Mouse (Mus musculus) embryonic facial prominence, embryonic 13.5 days (tissue): Measurements from ENCODE around the gene Gm49322. TPM values are rescaled to one million over a fixed set of nuclear protein-coding genes. Genes with fewer than 3 reads are reported as not detected.

Experiments
- ATAC-seq: fragments of 200-750 bp; cut with Nextera tagmentation; 2 replicates; pipeline ENCODE4 v1.8.0; 2017; ENCODE audit warnings: low read depth; ENCODE audit not compliant: insufficient number of reproducible peaks, insufficient read depth, low FRiP score, low TSS enrichment
- H3K27ac ChIP-seq: fragments of 300-500 bp; sonication (generic); 2 replicates; pipeline ENCODE4 v1.5.1; 2015; ENCODE audit warnings: moderate library complexity, mild to moderate bottlenecking, inconsistent platforms
- H3K27me3 ChIP-seq: fragments of 300-500 bp; sonication (generic); 2 replicates; pipeline ENCODE4 v1.6.1; 2015; ENCODE audit warnings: mild to moderate bottlenecking, inconsistent platforms
- H3K36me3 ChIP-seq: fragments of 300-500 bp; sonication (generic); 2 replicates; pipeline ENCODE4 v1.6.1; 2015; ENCODE audit warnings: mild to moderate bottlenecking, inconsistent platforms
- H3K4me1 ChIP-seq: fragments of 300-500 bp; sonication (generic); 2 replicates; pipeline ENCODE4 v1.6.1; 2015; ENCODE audit warnings: inconsistent platforms
- H3K4me2 ChIP-seq: fragments of 300-500 bp; sonication (generic); 2 replicates; pipeline ENCODE4 v1.6.1; 2015; ENCODE audit warnings: moderate library complexity, mild to moderate bottlenecking, inconsistent platforms
- H3K4me3 ChIP-seq: fragments of 300-500 bp; sonication (generic); 2 replicates; pipeline ENCODE4 v1.5.1; 2015; ENCODE audit warnings: mild to moderate bottlenecking, inconsistent platforms
- H3K9ac ChIP-seq: fragments of 300-500 bp; sonication (generic); 2 replicates; pipeline ENCODE4 v1.6.1; 2015; ENCODE audit warnings: mild to moderate bottlenecking, inconsistent platforms
- H3K9me3 ChIP-seq: fragments of 300-500 bp; sonication (generic); 2 replicates; pipeline ENCODE4 v1.6.1; 2016; ENCODE audit warnings: inconsistent platforms
- WGBS: fragments of 180-500 bp; shearing (Covaris S2); methylation state at CpG from one replicate; pipeline ENCODE4 v1.1.7; 2015; ENCODE audit warnings: mixed read lengths; 5-methylcytosine and 5-hydroxymethylcytosine counted together
- polyA plus RNA-seq: library from polyadenylated mRNA; unstranded; fragments of >200 nt; fragmentation: Nextera tagmentation; extraction: Ambion mirVana; gene quantifications from 2 replicates; pipeline ENCODE4 v1.2.1, GENCODE M21; 2015

The Gm49322 gene
- polyA plus RNA-seq, 1 experiment from 2014 or later, result 4.3 TPM

GRCm38 (mm10) chr10:80618181-80618580 lies 12.4 kb downstream of the Gm49322 start:
- no peak for ATAC-seq
- Histone ChIP-seq H3K9ac (no peak overlapping the region), H3K4me2 (no peak overlapping the region), H3K4me3 (no peak overlapping the region), H3K36me3 (peaks cover 34% of the 10 kb centered on the region), H3K27ac (no peak overlapping the region), H3K4me1 (peaks cover 7% of the 10 kb centered on the region), H3K27me3 (no peaks in the 10 kb centered on the region), H3K9me3 (no peaks in the 10 kb centered on the region)
- WGBS, result 71% methylated on average over 9 of the region's 9 CpGs

- no peak overlapping the region for H3K4me2 ChIP-seq
- H3K9me3 ChIP-seq, result no peaks in the 10 kb centered on the region
- no peaks in the 10 kb centered on the region for H3K27me3 ChIP-seq
- WGBS, result 33% methylated on average over 8 of the region's 8 CpGs
- H3K9ac ChIP-seq, result no peak overlapping the region
- H3K27ac ChIP-seq, result no peak overlapping the region
- peaks cover 20% of the 10 kb centered on the region for H3K36me3 ChIP-seq
- no peak overlapping the region for H3K4me3 ChIP-seq
- H3K4me1 ChIP-seq, result peaks cover 22% of the 10 kb centered on the region
- no peak for ATAC-seq
Measured at GRCm38 (mm10) chr10:80619465-80620244, 13.8 kb downstream of the Gm49322 start.

GRCm38 (mm10) chr10:80620365-80620764 lies 14.5 kb downstream of the Gm49322 start:
- H3K27me3 ChIP-seq, result no peaks in the 10 kb centered on the region
- 84% methylated on average over 9 of the region's 9 CpGs for WGBS
- H3K4me1 ChIP-seq, result peaks cover 29% of the 10 kb centered on the region
- no peak overlapping the region for H3K9ac ChIP-seq
- H3K36me3 ChIP-seq, result peaks cover 13% of the 10 kb centered on the region
- no peak overlapping the region for H3K4me3 ChIP-seq
- H3K9me3 ChIP-seq, result no peaks in the 10 kb centered on the region
- H3K27ac ChIP-seq, result no peak overlapping the region
- H3K4me2 ChIP-seq, result no peak overlapping the region
- no peak for ATAC-seq

- peak overlapping the region; percentile 86 for H3K4me3 ChIP-seq
- peaks cover 30% of the 10 kb centered on the region for H3K4me1 ChIP-seq
- H3K9ac ChIP-seq, result peak overlapping the region; percentile 69
- H3K27ac ChIP-seq, result peak overlapping the region; percentile 94
- peaks cover 6% of the 10 kb centered on the region for H3K36me3 ChIP-seq
- 56% methylated on average over 16 of the region's 16 CpGs for WGBS
- no peaks in the 10 kb centered on the region for H3K27me3 ChIP-seq
- no peaks in the 10 kb centered on the region for H3K9me3 ChIP-seq
- no peak for ATAC-seq
- peak overlapping the region; percentile 99 for H3K4me2 ChIP-seq
Measured at GRCm38 (mm10) chr10:80620796-80621689, 15.2 kb downstream of the Gm49322 start.

GRCm38 (mm10) chr10:80621690-80621939 lies 15.8 kb downstream of the Gm49322 start:
- 6% methylated on average over 9 of the region's 9 CpGs for WGBS
- no peak for ATAC-seq
- Histone ChIP-seq H3K9me3 (no peaks in the 10 kb centered on the region), H3K9ac (peak overlapping the region; percentile 69), H3K4me2 (peak overlapping the region; percentile 99), H3K27ac (peak overlapping the region; percentile 94), H3K4me3 (peak overlapping the region; percentile 86), H3K27me3 (no peaks in the 10 kb centered on the region), H3K4me1 (peaks cover 30% of the 10 kb centered on the region), H3K36me3 (peaks cover under 1% of the 10 kb centered on the region)

GRCm38 (mm10) chr10:80621940-80622660 lies 16.3 kb downstream of the Gm49322 start:
- no peaks in the 10 kb centered on the region for H3K9me3 ChIP-seq
- H3K4me3 ChIP-seq, result peak overlapping the region; percentile 86
- H3K4me2 ChIP-seq, result peak overlapping the region; percentile 99
- no peaks in the 10 kb centered on the region for H3K36me3 ChIP-seq
- WGBS, result under 1% methylated on average over 64 of the region's 64 CpGs
- H3K9ac ChIP-seq, result peak overlapping the region; percentile 91
- no peaks in the 10 kb centered on the region for H3K27me3 ChIP-seq
- ATAC-seq, result peak; percentile 95
- peaks cover 30% of the 10 kb centered on the region for H3K4me1 ChIP-seq
- H3K27ac ChIP-seq, result peak overlapping the region; percentile 94

- Histone ChIP-seq H3K9me3 (no peaks in the 10 kb centered on the region), H3K4me2 (peak within 1 kb of the TSS; percentile 99), H3K4me3 (peak within 1 kb of the TSS; percentile 86), H3K9ac (peak within 1 kb of the TSS; percentile 91), H3K36me3 (0 out of 2 replicates have a peak, but pooled peaks cover 4% of the 10 kb centered on the region), H3K27me3 (no peaks in the 10 kb centered on the region), H3K27ac (peak within 1 kb of the TSS; percentile 94), H3K4me1 (peaks cover 34% of the 10 kb centered on the region)
- WGBS, result under 1% methylated on average over 85 of the region's 85 CpGs
- ATAC-seq, result peak; percentile 18; the same call in 1 of the 2 replicates
Measured at GRCm38 (mm10) chr10:80622661-80623456, 17.0 kb downstream of the Gm49322 start, which contains the start of gene Csnk1g2. Gene Csnk1g2 (plus strand): TSS chr10:80622838.

- peak overlapping the region; percentile 87 for H3K27ac ChIP-seq
Measured at GRCm38 (mm10) chr10:80623457-80624191, 17.8 kb downstream of the Gm49322 start.

GRCm38 (mm10) chr10:80625764-80626163 lies 19.9 kb downstream of the Gm49322 start:
- ATAC-seq, result no peak
- H3K4me3 ChIP-seq, result no peak overlapping the region
- H3K4me1 ChIP-seq, result peaks cover 35% of the 10 kb centered on the region
- no peaks in the 10 kb centered on the region for H3K9me3 ChIP-seq
- H3K36me3 ChIP-seq, result peaks cover 8% of the 10 kb centered on the region; the same call in 1 of the 2 replicates
- H3K27ac ChIP-seq, result no peak overlapping the region
- WGBS, result 91% methylated on average over 4 of the region's 4 CpGs
- no peaks in the 10 kb centered on the region for H3K27me3 ChIP-seq
- no peak overlapping the region for H3K9ac ChIP-seq
- no peak overlapping the region for H3K4me2 ChIP-seq

More at GRCm38 (mm10) chr10:80623457-80624191, 17.8 kb downstream of the Gm49322 start:
- Histone ChIP-seq H3K27me3 (no peaks in the 10 kb centered on the region), H3K4me2 (peak overlapping the region; percentile 99), H3K9ac (peak overlapping the region; percentile 91), H3K4me1 (peaks cover 35% of the 10 kb centered on the region), H3K4me3 (peak overlapping the region; percentile 86), H3K36me3 (0 out of 2 replicates have a peak, but pooled peaks cover 4% of the 10 kb centered on the region), H3K9me3 (no peaks in the 10 kb centered on the region)
- ATAC-seq, result no peak
- WGBS, result 8% methylated on average over 15 of the region's 15 CpGs

GRCm38 (mm10) chr10:80627685-80628084 lies 21.9 kb downstream of the Gm49322 start:
- H3K36me3 ChIP-seq, result peaks cover 19% of the 10 kb centered on the region
- no peak for ATAC-seq
- H3K4me3 ChIP-seq, result no peak overlapping the region
- 59% methylated on average over 2 of the region's 2 CpGs for WGBS
- no peak overlapping the region for H3K27ac ChIP-seq
- H3K9ac ChIP-seq, result peak overlapping the region; percentile 40; the same call in 1 of the 2 replicates
- H3K4me1 ChIP-seq, result peaks cover 28% of the 10 kb centered on the region
- H3K27me3 ChIP-seq, result no peaks in the 10 kb centered on the region
- no peak overlapping the region for H3K4me2 ChIP-seq
- no peaks in the 10 kb centered on the region for H3K9me3 ChIP-seq
